Mouse (Mus musculus) intestine, embryonic 14.5 days (tissue): Measurements from ENCODE around the gene Gm12886. TPM values are rescaled to one million over a fixed set of nuclear protein-coding genes. Genes with fewer than 3 reads are reported as not detected.

Source experiments
- ATAC-seq: fragments of 200-750 bp; cut with Nextera tagmentation; replicated peaks from 2 replicates; pipeline ENCODE4 v1.8.0; 2017; ENCODE audit warnings: low read depth, moderate number of reproducible peaks, moderate TSS enrichment, moderate library complexity; ENCODE audit not compliant: low FRiP score, low TSS enrichment
- DNase-seq: peaks from one replicate; pipeline ENCODE4 v3.0.0-alpha.2; 2018; ENCODE audit warnings: low spot score
- H3K27ac ChIP-seq: fragments of 300-500 bp; sonication (generic); 2 replicates; pipeline ENCODE4 v1.5.1; 2014; ENCODE audit warnings: low read depth, mild to moderate bottlenecking, control low read depth
- H3K27me3 ChIP-seq: fragments of 300-500 bp; sonication (generic); replicated peaks from 2 replicates; pipeline ENCODE4 v1.6.1; 2014; ENCODE audit warnings: low read length, control low read depth; ENCODE audit not compliant: control insufficient read depth, insufficient read depth
- H3K36me3 ChIP-seq: fragments of 300-500 bp; sonication (generic); 2 replicates; pipeline ENCODE4 v1.6.1; 2014; ENCODE audit warnings: low read length, control low read depth; ENCODE audit not compliant: control insufficient read depth, insufficient read depth
- H3K4me1 ChIP-seq: fragments of 300-500 bp; sonication (generic); replicated peaks from 2 replicates; pipeline ENCODE4 v1.6.1; 2014; ENCODE audit warnings: low read length, control low read depth, mixed read lengths; ENCODE audit not compliant: control insufficient read depth, insufficient read depth
- H3K4me2 ChIP-seq: fragments of 300-500 bp; sonication (generic); 2 replicates; pipeline ENCODE4 v1.6.1; 2014; ENCODE audit warnings: low read length
- H3K4me3 ChIP-seq: fragments of 300-500 bp; sonication (generic); 2 replicates; pipeline ENCODE4 v1.5.1; 2014; ENCODE audit warnings: low read depth, low read length, control low read depth, mixed read lengths
- H3K9ac ChIP-seq: fragments of 300-500 bp; sonication (generic); 2 replicates; pipeline ENCODE4 v1.6.1; 2014; ENCODE audit warnings: mild to moderate bottlenecking, low read length
- H3K9me3 ChIP-seq: fragments of 300-500 bp; sonication (generic); 2 replicates; pipeline ENCODE4 v1.6.1; 2016; ENCODE audit warnings: low read length, control low read depth; ENCODE audit not compliant: control insufficient read depth
- WGBS: fragments of 180-500 bp; shearing (Covaris S2); extraction: QIAGEN DNeasy Blood & Tissue Kit; methylation state at CpG from one replicate; pipeline ENCODE4 v1.1.7; 2014; 5-methylcytosine and 5-hydroxymethylcytosine counted together
- polyA plus RNA-seq: library from polyadenylated mRNA; unstranded; fragments of >200 nt; fragmentation: Nextera tagmentation; extraction: Ambion mirVana; gene quantifications from 2 replicates; pipeline ENCODE4 v1.2.1, GENCODE M21; 2014

Gene Gm12886
- not detected in 2 replicates for polyA plus RNA-seq

GRCm38 (mm10) chr4:121422999-121423398 is at the start of gene Gm12886:
Gene Gm12886 (minus strand): TSS chr4:121423099.
- Histone ChIP-seq H3K27ac (no peak within 1 kb of the TSS), H3K36me3 (no peaks in the 10 kb centered on the region), H3K9ac (no peak within 1 kb of the TSS), H3K4me3 (no peak within 1 kb of the TSS), H3K4me2 (no peak within 1 kb of the TSS), H3K9me3 (0 out of 2 replicates have a peak, but pooled peaks cover 7% of the 10 kb centered on the region), H3K4me1 (no peaks in the 10 kb centered on the region), H3K27me3 (no peaks in the 10 kb centered on the region)
- no peak for DNase-seq
- 61% methylated on average over 3 of the region's 3 CpGs for WGBS
- ATAC-seq: no peak

Other genes with a start within 250 kb of the Gm12886 start
- gene Rlf, start 208.0 kb downstream of the Gm12886 start, polyA plus RNA-seq: 20.7 and 22.7 TPM in 2 replicates
- not detected in 2 replicates for gene Gm12888, start 98.2 kb downstream of the Gm12886 start, polyA plus RNA-seq
- gene Gm12887, start 199.0 kb upstream of the Gm12886 start, polyA plus RNA-seq: not detected in 2 replicates